In the genomic region with DNA sequence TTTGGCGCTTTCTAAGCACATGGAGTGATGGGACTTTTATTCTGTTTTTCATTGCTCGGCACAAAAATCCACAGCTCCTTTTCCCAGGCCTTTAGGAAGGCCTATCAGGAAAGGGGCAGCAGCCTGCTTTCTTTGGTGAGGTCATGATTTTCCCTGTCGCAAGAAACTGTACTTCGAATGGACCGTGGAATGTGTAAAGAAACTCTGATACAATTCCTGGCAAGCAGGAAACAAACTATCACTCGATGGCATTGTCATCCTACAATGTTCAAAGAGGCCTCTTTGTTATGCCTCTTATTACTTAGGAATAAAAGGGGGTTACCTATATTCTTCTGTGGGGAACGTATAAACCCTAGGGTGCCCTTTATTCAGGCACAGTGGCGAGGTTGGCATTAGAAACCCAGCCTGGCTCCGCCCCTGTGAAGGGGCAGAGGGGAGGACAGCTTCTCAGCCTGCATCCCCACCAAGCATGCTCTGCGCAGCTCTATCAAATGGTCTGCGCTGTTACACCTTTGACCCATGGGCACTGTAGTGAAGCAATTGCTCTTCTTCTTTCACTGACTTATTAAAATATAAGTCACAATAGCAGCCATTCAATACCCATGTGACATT, we compare ENCODE assay signal across 10 mouse cellular contexts.
DNase-seq lines count a peak whose midpoint lies in the region; ATAC-seq lines count a peak whose summit lies in the region.
"Had no signal": no experiment of that assay in that cellular context is flagged by ENCODE, and none has a peak within 500 bp of the region (broad histone marks: within the 10 kb centered on the region; RNA-seq: fewer than 3 reads in every experiment).

No protein-coding gene starts in this region.

- H3K27ac ChIP-seq in heart, embryonic 16.5 days (ENCODE audit: low read length): peak overlapping the region; percentile 51
- H3K27ac ChIP-seq in embryonic facial prominence, embryonic 13.5 days: peak overlapping the region; percentile 83; the same call in 1 of the 2 replicates
- peak overlapping the region; percentile 99 for H3K27ac ChIP-seq in hindbrain, embryonic 11.5 days (ENCODE audit: low read depth, low read length)
- peak overlapping the region; percentile 93 for H3K27ac ChIP-seq in midbrain, embryonic 14.5 days (replicated peaks; ENCODE audit: low read depth, low read length)
- no peak overlapping the region for H3K27ac ChIP-seq in kidney, embryonic 14.5 days (ENCODE audit: low read depth, low read length)
- H3K27ac ChIP-seq: liver, embryonic 14.5 days had no signal

- no peak overlapping the region for H3K9ac ChIP-seq in heart, embryonic 16.5 days (ENCODE audit: low read length)
- no peak overlapping the region for H3K9ac ChIP-seq in embryonic facial prominence, embryonic 13.5 days
- peak overlapping the region; percentile 55; the same call in 1 of the 2 replicates for H3K9ac ChIP-seq in hindbrain, embryonic 11.5 days (ENCODE audit: low read depth, low read length)
- H3K9ac ChIP-seq in midbrain, embryonic 14.5 days (replicated peaks; ENCODE audit: low read length): no peak overlapping the region
- no peak overlapping the region for H3K9ac ChIP-seq in kidney, embryonic 14.5 days (ENCODE audit: low read depth, low read length)
- H3K9ac ChIP-seq: liver, embryonic 14.5 days had no signal

- no peak for DNase-seq in heart, adult 18-20 months
- DNase-seq in hindbrain, embryonic 11.5 days (ENCODE audit: low spot score): peak; percentile 31
- DNase-seq in midbrain, embryonic 14.5 days: peak; percentile 41
- no peak for DNase-seq in layer of hippocampus, adult 8-10 months (ENCODE audit: low spot score in 2 of 2)
- DNase-seq in adrenal gland, postnatal 4 days (ENCODE audit: low spot score in 2 of 2): no peak
- DNase-seq: cerebellum, adult 9-10 months had no signal

- H3K4me1 ChIP-seq in heart, embryonic 16.5 days (ENCODE audit: control insufficient read depth, insufficient read depth, low read length): peaks cover 13% of the 10 kb centered on the region
- H3K4me1 ChIP-seq in embryonic facial prominence, embryonic 13.5 days: peaks cover 22% of the 10 kb centered on the region
- H3K4me1 ChIP-seq in hindbrain, embryonic 11.5 days (replicated peaks; ENCODE audit: control insufficient read depth, insufficient read depth, low read length): peaks cover 6% of the 10 kb centered on the region
- H3K4me1 ChIP-seq in midbrain, embryonic 14.5 days (ENCODE audit: control insufficient read depth, insufficient read depth, low read length): peaks cover 26% of the 10 kb centered on the region
- peaks cover 9% of the 10 kb centered on the region; the same call in 1 of the 2 replicates for H3K4me1 ChIP-seq in kidney, embryonic 14.5 days (ENCODE audit: control insufficient read depth, insufficient read depth, low read length)

- no peak for ATAC-seq in heart, embryonic 16.5 days (replicated peaks; ENCODE audit: extremely low read depth, insufficient read depth, low FRiP score)
- no peak for ATAC-seq in embryonic facial prominence, embryonic 13.5 days (ENCODE audit: insufficient number of reproducible peaks, insufficient read depth, low FRiP score, low TSS enrichment, low read depth)
- no peak; the same call in 1 of the 2 replicates for ATAC-seq in hindbrain, embryonic 11.5 days (ENCODE audit: low FRiP score)
- no peak for ATAC-seq in midbrain, embryonic 14.5 days (ENCODE audit: low FRiP score, low TSS enrichment)
- ATAC-seq in kidney, embryonic 14.5 days (ENCODE audit: low FRiP score, low TSS enrichment): no peak

- no peak overlapping the region for H3K4me2 ChIP-seq in heart, embryonic 16.5 days (ENCODE audit: low read depth, low read length)
- no peak overlapping the region for H3K4me2 ChIP-seq in embryonic facial prominence, embryonic 13.5 days
- H3K4me2 ChIP-seq in hindbrain, embryonic 11.5 days (replicated peaks; ENCODE audit: low read depth, low read length): no peak overlapping the region; the same call in 1 of the 2 replicates
- no peak overlapping the region for H3K4me2 ChIP-seq in midbrain, embryonic 14.5 days (ENCODE audit: low read length)
- H3K4me2 ChIP-seq in kidney, embryonic 14.5 days (replicated peaks; ENCODE audit: low read depth, low read length): no peak overlapping the region

- no peak overlapping the region for H3K4me3 ChIP-seq in heart, embryonic 16.5 days (ENCODE audit: low read length)
- no peak overlapping the region for H3K4me3 ChIP-seq in embryonic facial prominence, embryonic 13.5 days
- H3K4me3 ChIP-seq in hindbrain, embryonic 11.5 days (ENCODE audit: low read depth, low read length): no peak overlapping the region
- H3K4me3 ChIP-seq in midbrain, embryonic 14.5 days (replicated peaks; ENCODE audit: low read depth, low read length): no peak overlapping the region
- H3K4me3 ChIP-seq in kidney, embryonic 14.5 days (ENCODE audit: low read length): no peak overlapping the region

- H3K36me3 ChIP-seq in heart, embryonic 16.5 days (ENCODE audit: control insufficient read depth, insufficient read depth): no peaks in the 10 kb centered on the region
- no peaks in the 10 kb centered on the region for H3K36me3 ChIP-seq in embryonic facial prominence, embryonic 13.5 days
- H3K36me3 ChIP-seq in hindbrain, embryonic 11.5 days (ENCODE audit: control insufficient read depth, insufficient read depth, low read length): no peaks in the 10 kb centered on the region
- H3K36me3 ChIP-seq in midbrain, embryonic 14.5 days (ENCODE audit: control insufficient read depth, insufficient read depth, low read length): no peaks in the 10 kb centered on the region
- no peaks in the 10 kb centered on the region for H3K36me3 ChIP-seq in kidney, embryonic 14.5 days (ENCODE audit: control insufficient read depth, insufficient read depth, low read length)

- 56% methylated on average over 11 of the region's 11 CpGs for WGBS in heart, embryonic 16.5 days
- WGBS in embryonic facial prominence, embryonic 13.5 days: 47% methylated on average over 11 of the region's 11 CpGs
- WGBS in hindbrain, embryonic 11.5 days: 36% methylated on average over 11 of the region's 11 CpGs
- WGBS in midbrain, embryonic 14.5 days: 21% methylated on average over 11 of the region's 11 CpGs
- WGBS in kidney, embryonic 14.5 days: 47% methylated on average over 11 of the region's 11 CpGs

- no peaks in the 10 kb centered on the region for H3K9me3 ChIP-seq in heart, embryonic 16.5 days (replicated peaks; ENCODE audit: control insufficient read depth, low read length)
- H3K9me3 ChIP-seq in embryonic facial prominence, embryonic 13.5 days: no peaks in the 10 kb centered on the region
- H3K9me3 ChIP-seq in hindbrain, embryonic 11.5 days (ENCODE audit: control insufficient read depth, low read length): no peaks in the 10 kb centered on the region
- H3K9me3 ChIP-seq in midbrain, embryonic 14.5 days (ENCODE audit: control insufficient read depth, low read length): no peaks in the 10 kb centered on the region
- no peaks in the 10 kb centered on the region for H3K9me3 ChIP-seq in kidney, embryonic 14.5 days (ENCODE audit: control insufficient read depth, low read length)

- no peaks in the 10 kb centered on the region for H3K27me3 ChIP-seq in heart, embryonic 16.5 days (ENCODE audit: control insufficient read depth, insufficient read depth, low read length)
- 0 out of 2 replicates have a peak, but pooled peaks cover 3% of the 10 kb centered on the region for H3K27me3 ChIP-seq in embryonic facial prominence, embryonic 13.5 days
- H3K27me3 ChIP-seq in hindbrain, embryonic 11.5 days (ENCODE audit: control insufficient read depth, insufficient read depth, low read length): no peaks in the 10 kb centered on the region
- H3K27me3 ChIP-seq in midbrain, embryonic 14.5 days (ENCODE audit: control insufficient read depth, insufficient read depth, low read length): no peaks in the 10 kb centered on the region
- H3K27me3 ChIP-seq in kidney, embryonic 14.5 days (ENCODE audit: control insufficient read depth, insufficient read depth, low read length): no peaks in the 10 kb centered on the region

Comparison
In these comparisons a context has a peak if more than half of its experiments do, and no peak if none do; other contexts are left out.
1. DNase-seq: peak in hindbrain, embryonic 11.5 days (single experiment) and midbrain, embryonic 14.5 days (single experiment); none in heart, adult 18-20 months (0 of 2), layer of hippocampus, adult 8-10 months (0 of 2) and adrenal gland, postnatal 4 days (0 of 2).